Mouse (Mus musculus): ENCODE measurements around the gene Scn8a. TPM values are rescaled to one million over a fixed set of nuclear protein-coding genes. Genes with fewer than 3 reads are reported as not detected.
A peak's percentile ranks its signal among the peaks of the same experiment; 100 is the strongest.

Scn8a gene
- total RNA-seq, 2 experiments from 2014 or later: 0.56 TPM; not detected in 1

DNA sequence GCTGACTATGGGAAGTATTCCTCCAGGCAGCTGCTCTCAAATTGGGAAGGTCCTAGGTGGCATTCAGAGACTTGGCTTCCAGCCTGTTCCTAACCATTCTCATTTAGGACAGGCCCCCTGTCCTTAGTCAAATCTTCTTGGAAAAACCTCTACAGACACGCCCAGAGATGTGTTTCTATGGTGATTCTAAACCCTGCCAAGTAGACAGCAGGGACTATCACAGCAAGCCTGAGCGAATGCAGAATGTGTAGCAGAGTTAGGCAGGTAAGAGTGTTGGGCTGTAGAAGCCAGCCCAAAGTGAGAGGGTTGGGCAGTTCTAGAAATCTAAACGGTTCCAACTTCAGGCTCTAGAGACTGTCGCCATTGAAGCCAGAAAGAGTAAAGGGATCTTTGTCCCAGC, 79.5 kb downstream of the Scn8a start:
- intact Hi-C loops (cut with DNase I): no loop called here
- no peak for DNase-seq

DNA sequence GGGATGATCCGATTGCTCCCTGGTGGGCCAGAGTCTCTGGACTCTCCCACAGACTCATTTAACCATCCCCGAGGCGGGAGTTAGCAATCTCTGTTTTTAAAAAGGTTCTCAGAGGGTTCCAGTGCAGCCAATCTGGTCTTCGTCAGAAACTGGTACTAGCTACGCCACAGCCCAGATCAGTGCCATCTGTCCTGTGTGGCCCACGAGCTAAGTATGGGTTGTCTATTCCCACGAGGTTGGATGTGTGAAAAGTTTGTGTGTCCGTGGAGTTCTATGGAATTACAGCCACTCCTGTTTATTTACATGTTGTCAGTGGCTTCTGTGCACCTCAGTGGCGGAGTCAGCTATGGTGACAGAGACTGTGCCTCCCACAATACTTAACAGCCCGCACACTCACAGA, 81.8 kb downstream of the Scn8a start:
- DNase-seq: no peak
- intact Hi-C loops (cut with DNase I): no loop called here

DNA sequence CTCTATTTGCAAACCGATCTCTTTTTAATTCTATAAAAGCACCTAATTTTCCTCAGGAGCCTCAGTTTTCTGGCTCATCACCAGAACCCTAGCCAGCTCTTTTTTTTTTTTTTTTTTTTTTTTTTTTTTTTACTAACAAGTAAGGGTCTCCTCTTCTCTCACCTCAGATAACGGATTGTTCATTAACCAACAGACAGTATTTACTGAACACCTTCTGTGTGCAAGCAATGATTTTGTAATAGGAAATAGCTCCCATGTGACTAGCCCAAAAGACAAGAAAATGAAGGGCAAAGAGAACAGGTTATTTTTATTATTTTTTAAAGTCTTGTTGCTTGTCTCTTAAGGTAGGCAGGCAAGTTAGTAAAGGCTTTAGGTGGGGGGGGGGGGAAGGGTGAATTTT, 82.6 kb downstream of the Scn8a start:
- no peak for DNase-seq
- intact Hi-C loops (cut with DNase I): no loop called here

DNA sequence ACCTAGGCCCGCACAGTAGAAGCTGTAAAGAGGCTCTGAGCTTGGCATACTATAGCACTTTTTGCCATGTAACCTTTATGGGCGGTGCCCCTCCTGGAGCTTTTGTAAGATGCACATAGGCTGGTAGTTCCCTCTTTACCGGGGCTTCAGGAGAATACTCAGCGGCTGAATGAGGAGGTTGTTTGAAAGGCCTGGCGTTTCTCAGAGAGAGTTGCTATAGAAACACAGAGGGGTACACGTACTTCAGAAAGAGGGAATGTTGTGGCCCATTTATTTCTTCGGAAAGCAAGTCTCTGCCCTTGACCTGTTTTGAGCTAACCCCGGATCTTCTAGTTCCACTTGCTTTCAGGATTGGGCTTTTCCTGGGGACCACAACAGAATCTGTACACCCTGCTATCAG, 83.2 kb downstream of the Scn8a start:
- no peak for DNase-seq
- intact Hi-C loops (cut with DNase I): no loop called here

DNA sequence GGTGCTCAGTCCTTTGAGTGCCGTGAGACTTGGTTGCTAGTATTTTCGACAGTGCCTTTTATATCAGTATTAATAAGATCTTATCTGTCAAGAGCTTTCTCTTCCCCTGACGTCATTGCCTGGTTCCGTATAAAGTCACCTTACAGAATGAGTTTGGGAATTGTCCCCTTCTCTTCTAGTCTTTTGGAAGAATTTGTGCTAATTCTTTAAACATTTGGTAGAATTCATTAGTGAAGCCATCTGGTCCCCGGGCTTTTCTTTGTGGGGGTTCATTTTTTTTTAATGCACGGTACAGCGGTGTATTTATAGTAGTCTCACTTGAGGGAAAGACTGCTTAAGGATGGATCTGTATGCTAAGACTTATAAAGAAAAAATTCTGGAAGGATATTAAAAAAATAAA, 84.3 kb downstream of the Scn8a start:
- intact Hi-C loops (cut with DNase I): no loop called here
- DNase-seq: no peak

DNA sequence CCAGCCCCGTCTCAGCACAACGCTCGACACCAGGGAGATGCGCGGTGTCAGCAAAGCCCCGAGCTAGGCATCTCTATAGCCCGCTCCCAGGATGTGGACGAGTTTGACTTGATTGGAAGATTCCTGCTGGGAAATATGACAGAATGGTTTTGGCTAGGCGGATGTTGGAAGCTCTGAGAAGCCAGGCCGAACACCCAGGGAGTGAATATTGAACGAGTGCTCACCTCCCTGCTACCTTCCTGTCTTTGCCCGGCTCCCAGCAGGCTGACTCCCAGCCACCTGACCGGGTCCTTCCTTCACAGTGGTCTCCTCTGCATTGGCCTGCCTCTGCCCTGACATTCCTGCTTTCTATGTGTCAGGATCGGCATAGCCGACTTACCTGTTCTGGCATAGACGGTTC, 85.1 kb downstream of the Scn8a start:
- intact Hi-C loops (cut with DNase I): no loop called here

DNA sequence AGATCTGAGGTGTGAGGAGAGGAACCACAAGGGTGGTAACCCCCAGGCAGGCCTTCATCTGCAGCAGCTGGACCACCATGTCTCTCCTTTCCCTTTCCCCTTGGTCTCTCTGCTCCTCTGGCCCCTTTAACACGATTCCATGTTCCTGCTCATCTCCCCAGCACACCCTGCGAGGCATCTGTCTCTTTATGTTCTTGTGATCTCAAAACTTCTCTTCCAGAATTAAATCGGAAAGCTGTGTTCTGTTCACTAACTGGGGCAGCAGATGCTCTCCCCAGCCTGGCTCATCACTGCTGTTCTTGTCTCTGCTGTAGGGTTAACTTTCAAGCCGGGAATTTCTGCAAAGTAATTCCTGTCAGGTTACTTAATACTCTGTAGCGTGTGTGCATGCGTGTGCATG, 91.3 kb downstream of the Scn8a start:
- intact Hi-C loops (cut with DNase I): no loop called here

More for the DNA sequence above, 85.1 kb downstream of the Scn8a start:
- no peak for DNase-seq

DNA sequence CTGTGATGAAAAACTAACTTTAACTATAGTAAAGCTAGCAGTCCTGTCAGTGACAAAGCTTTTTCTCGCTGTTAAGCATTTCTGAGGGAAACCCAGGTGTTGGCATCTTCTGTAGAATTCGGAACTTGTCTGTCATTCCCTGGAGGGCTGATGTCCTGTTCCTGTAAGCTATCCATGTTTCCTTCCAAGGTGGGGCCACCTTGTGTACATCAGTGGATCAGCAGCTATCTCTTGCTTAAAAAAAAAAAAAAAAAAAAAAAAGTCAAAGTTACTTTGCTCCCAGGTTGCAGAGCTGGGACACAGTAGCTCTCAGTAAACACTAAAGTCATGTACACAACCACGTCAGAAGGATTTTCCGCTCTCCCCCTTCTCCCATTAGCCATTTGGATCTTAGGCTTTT, 91.9 kb downstream of the Scn8a start:
- intact Hi-C loops (cut with DNase I): no loop called here
- DNase-seq: no peak

More for the DNA sequence above, 91.3 kb downstream of the Scn8a start:
- DNase-seq: no peak

DNA sequence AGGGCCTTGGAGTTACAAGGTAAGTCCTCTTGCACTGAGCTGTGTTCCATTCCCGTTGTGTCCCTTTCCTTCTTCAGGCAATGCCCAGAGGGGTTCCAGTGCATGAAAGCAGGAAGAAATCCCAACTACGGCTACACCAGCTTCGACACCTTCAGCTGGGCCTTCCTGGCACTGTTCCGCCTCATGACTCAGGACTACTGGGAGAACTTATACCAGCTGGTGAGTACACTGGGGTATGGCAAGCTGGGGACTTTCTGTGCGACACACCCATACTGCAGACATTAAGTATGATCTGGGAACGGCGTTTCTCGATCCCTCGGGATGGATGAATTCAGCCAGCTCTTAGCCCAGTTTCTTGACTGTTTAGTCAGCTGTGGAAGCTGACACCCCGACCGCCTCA, 101.8 kb downstream of the Scn8a start:
- intact Hi-C loops (cut with DNase I): no loop called here
- no peak for DNase-seq

DNA sequence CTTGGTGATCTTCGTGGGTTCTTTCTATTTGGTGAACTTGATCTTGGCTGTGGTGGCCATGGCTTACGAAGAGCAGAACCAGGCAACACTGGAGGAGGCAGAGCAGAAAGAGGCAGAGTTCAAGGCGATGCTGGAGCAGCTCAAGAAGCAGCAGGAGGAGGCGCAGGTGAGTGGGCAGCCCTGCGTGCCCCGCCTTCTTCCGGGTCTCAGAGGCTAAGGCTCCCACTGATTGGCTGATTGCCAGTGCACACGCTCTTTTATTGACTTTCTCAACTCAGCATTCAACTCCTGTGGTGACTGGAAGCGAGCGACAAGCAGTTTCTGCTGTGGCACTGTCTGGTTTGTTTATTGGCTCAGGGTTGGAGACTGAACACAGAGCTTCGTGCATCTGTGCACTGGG, 103.1 kb downstream of the Scn8a start:
- intact Hi-C loops (cut with DNase I): no loop called here
- DNase-seq: no peak

DNA sequence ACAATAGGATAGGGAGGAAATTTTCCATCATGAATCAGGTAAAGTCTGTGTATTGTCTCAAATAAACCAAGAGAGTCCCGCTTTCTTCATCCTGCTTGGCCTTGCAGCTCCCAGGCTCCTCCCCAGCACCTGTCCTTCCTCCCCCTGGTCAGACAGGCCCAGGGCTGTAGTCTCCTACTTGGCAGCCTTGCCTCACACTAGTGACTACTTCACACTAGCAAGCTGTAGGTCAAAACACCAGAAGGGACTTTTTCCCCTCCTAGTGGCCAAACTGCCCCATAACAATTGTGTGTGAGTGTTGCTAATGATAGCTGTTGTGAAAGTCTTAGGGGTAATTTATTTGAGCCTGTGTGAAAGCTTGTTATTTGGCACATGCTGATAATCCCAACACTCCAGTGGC, 105.0 kb downstream of the Scn8a start:
- DNase-seq: no peak
- intact Hi-C loops (cut with DNase I): no loop called here

DNA sequence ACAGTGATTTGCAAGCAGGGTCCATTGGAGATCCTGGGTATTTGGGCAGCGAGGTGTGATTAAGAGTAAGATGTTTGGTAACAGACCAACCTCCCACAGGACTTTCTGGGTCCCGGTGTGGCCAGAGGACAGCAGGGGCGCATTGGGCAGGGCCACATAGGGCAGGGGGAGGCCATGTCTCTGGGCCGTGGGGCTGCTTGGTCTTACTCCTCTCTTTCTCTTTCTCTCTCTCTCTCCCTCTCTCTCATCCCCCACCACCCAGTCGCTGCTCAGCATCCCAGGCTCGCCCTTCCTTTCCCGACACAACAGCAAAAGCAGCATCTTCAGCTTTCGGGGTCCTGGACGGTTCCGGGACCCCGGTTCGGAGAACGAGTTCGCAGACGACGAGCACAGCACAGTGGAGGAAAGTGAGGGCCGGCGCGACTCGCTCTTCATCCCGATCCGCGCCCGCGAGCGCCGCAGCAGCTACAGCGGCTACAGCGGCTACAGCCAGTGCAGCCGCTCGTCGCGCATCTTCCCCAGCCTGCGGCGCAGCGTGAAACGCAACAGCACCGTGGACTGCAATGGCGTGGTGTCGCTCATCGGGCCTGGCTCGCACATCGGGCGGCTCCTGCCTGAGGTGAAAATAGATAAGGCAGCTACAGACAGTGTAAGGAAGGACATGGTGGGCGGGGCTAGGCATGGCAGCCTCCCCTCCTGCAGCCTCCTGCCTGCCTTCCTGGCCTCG, 113.9 kb downstream of the Scn8a start:
- intact Hi-C loops (cut with DNase I): no loop called here
- peak; percentile 38 to 41 for DNase-seq

DNA sequence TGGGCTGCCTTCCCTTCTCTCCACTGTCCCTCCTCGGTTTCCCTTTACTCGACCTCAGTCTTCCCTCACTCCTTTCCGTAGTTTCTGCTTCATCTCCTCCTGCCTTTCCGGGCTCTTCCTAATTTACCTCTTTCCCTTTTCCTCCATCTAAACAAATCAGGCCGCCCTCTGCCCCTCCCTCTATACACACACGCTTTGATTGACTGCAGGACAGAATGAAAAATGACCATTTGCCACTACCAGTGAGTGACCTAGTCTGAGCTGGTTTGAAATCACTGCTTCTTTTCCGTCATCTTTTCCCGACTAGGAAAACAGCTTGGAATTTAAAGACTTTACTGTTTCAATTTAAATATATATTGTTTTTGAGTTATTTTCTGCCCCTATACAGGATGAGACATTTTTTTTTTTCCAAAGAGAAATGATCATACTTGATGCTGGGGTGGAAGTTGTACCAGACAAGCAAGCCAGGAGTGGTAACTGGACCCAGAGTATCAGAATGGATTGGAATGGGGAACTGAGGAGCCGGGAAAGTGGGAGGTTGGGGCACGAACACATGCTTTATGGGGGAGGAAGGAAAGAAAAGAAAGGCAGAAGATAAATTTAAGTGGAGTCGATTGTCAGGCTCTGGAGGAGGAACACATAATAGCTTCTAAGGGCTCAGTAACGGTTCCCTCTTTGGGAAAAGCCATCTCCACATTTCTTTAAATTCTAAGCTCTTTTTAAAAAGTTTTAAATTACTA, 114.7 kb downstream of the Scn8a start:
- DNase-seq: no peak
- intact Hi-C loops (cut with DNase I): no loop called here

DNA sequence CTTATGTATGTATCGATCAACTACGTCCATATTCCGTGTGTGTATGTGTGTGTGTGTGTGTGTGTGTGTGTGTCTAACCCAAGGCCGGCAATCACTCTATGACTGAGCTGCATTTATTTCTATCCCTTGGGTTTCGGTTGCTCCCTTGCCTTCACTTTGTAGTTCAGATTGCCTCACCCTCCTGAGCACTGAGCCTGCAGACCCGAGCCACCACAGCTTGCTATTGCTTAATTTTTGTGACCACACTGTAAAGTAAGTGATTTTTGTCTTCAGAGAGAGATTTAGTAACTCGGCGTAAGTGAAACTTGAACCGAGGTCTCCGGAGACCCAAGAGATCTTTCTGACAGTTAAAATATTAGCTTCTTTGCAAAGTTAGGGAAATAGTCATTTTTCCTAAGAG, 116.8 kb downstream of the Scn8a start:
- no peak for DNase-seq
- intact Hi-C loops (cut with DNase I): no loop called here

DNA sequence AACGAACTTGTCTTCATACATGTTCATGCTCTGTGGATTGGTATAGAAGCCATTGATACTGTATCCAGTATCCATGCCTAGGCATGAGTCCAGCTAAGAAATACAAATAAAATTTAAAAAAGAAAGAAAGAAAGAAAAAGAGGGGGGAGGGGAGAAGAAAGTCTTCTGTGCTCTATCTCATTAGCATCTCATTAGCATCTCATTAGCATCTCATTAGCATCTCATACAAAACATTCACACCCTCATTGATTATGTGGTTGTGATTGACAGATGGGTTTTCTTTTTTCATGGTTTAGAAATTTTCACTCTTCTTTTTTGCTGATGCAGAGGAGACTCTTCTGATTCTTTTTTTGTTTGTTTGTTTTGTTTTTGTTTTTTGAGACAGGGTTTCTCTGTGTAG, 117.4 kb downstream of the Scn8a start:
- intact Hi-C loops (cut with DNase I): no loop called here
- no peak for DNase-seq

DNA sequence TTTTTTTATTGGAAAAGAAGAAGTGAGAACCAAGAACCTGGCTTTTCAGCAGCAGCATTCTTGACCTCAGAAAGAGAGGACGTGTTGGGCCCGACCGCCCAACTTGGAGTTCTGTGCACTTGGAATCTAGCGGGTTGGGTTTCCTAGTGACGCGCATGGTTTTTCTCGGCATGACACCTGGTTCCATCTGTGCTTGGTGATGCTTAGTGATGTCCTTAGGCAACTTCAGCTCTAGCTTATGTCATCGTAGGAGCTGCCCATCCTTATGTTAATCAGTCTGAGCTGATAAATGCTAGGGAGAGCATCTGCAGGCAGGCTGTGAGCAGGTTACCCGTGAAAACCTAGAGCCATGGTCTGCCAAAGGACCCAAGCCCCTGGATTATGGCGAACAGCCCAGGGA, 120.6 kb downstream of the Scn8a start:
- intact Hi-C loops (cut with DNase I): no loop called here
- DNase-seq: no peak

DNA sequence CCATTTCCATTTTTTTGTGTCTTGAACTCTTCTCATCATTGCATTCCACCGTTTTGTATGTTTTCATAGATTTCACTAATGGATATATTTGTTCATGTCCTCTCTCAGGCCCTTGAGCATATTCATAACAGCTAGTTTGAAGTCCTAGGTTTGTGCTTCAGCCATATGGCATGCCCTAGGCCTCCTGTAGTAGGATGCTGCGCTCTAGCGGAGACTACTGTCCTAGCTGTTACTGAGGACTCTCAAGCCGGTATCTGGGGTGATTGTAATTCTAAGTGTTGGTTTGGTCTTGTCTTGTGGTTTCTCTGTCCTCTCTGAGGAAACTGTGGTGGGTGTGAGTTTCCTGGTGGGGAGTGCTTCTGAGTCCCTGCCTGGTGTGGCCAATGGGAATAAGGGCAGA, 127.4 kb downstream of the Scn8a start:
- DNase-seq: peak in 1 of 2 experiments; percentile 28
- intact Hi-C loops (cut with DNase I): loop anchor here (5.0 kb wide), 1 partner anchor 160 kb away; no protein-coding TSS in a partner anchor

DNA sequence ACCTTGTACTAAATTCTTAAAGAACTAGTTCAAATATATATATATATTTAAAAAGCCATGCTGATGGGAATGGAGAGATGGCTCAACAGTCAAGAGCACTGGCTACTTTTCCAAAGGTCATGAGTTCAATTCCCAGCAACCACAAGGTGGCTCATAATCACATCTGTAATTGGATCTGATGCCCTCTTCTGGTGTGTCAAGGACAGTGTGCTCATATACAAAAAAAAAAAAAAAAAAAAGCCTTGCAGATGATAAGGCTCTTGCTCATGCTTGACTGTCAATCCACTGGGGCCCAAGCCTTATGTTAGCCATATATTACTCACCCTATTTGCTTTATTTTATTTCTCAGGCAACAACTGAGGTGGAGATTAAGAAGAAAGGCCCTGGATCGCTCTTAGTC, 132.0 kb downstream of the Scn8a start:
- no peak for DNase-seq
- intact Hi-C loops (cut with DNase I): no loop called here

DNA sequence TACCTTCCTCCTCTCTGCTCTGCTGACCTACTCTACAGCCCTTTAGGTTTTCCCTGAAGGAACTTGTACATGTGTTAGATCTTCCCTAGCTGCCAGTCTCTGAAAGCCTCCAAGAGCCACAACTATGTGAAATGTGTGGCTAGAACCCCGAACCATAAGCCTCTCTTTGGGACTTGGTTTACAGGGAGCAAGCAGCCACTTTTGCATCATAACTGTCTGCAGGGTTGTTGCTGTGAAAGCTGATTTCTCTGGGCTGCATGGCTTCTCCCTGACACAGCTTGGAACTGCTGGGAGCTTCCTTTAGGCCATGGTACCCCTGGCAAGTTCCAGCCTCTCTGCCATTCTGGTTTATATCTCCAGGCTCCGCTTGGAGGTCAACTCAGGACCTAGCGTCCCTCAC, 132.8 kb downstream of the Scn8a start:
- intact Hi-C loops (cut with DNase I): no loop called here
- DNase-seq: no peak

DNA sequence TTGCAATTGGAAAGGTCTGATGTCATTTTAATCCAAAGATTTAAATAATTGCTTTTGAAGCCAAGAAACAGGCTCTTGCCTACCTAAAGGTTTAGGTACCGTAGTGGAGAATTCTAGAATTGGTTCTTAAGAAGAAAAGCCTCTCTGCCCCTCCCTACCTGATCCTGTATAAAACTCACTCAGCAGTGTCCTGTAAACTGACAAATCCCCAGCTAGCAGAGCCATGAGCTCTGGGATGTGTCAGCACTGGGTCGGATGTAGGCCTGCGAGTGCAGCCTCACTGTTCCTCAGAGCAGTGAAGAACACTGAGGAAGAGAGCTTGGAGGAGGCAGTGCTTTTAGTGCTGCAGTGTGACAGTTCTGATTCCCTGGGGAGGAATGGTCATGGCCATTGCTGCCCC, 134.9 kb downstream of the Scn8a start:
- intact Hi-C loops (cut with DNase I): no loop called here
- DNase-seq: no peak

DNA sequence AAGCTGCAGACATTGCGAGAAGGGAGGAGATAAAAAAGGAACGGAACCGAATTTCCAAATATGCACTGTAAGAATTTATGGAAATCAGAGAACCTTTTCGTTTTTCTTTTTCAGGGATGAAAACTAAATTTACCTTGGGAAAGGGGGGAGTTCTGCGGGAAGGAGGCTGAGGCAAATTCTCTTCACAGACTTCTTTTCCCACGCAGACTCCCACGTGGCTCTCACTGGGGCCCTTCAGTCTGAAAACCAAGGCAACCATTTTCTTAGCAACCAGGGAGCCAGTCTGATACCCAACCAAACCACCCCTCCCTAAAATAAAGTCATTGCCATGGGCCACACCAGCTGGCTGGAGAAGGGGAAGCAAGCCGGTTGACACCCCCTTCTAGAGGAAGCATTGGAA, 136.1 kb downstream of the Scn8a start:
- DNase-seq: no peak
- intact Hi-C loops (cut with DNase I): no loop called here

DNA sequence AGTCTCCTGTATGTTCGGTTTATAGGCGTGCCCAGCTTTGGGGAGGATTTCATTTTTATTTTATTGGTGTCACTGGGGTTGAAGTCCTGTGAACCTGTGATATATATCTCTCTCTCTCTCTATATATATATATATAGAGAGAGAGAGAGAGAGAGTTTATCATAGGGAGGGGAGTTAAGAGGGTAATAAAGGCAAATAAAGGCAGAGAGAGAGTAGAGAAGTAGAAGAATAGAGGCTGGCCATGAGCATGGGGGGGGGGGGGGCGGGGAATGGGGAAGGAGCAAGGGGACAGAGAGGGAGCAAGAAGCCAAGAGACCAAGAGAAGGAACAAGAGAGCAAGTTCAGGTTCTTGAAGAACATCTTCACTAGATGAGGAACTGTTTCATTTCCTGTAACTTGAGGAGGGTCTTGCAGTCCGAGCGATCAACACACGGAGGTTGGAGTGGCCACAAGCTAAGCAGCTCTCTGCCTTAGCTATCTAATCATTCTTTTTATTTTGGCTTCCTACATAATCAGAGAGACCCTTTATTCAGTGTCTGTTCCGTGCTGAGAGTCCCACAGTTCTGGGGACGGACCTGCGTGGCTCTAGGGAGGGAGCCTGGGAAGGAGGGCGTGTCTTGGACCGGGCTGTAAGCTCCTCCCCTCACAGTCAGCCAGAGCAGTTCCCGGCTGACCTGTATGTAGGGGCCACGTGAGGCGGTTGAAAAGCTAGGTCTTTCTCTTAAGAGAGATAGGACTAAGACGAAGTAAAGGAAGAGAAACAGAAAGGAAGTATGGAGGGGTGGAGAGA, 136.8 kb downstream of the Scn8a start:
- peak; percentile 43 to 54 for DNase-seq
- intact Hi-C loops (cut with DNase I): no loop called here

Data from heart, postnatal 36 days (tissue).